Mouse (Mus musculus) hindbrain, embryonic 11.5 days (tissue): Measurements from ENCODE around the gene March6. TPM values are rescaled to one million over a fixed set of nuclear protein-coding genes. Genes with fewer than 3 reads are reported as not detected.

ENCODE experiments used
- ATAC-seq: fragments of 200-750 bp; cut with Nextera tagmentation; 2 replicates; pipeline ENCODE4 v1.8.0; 2017; ENCODE audit warnings: mild to moderate bottlenecking, moderate TSS enrichment, moderate library complexity; ENCODE audit not compliant: low FRiP score
- DNase-seq: peaks from one replicate; pipeline ENCODE4 v3.0.0-alpha.2; 2015; ENCODE audit warnings: low spot score
- H3K27ac ChIP-seq: fragments of 300-500 bp; sonication (generic); 2 replicates; pipeline ENCODE4 v1.5.1; 2014; ENCODE audit warnings: mild to moderate bottlenecking, low read depth, low read length
- H3K27me3 ChIP-seq: fragments of 300-500 bp; sonication (generic); 2 replicates; pipeline ENCODE4 v1.6.1; 2014; ENCODE audit warnings: mild to moderate bottlenecking, low read length, moderate library complexity, mixed read lengths; ENCODE audit not compliant: control insufficient read depth, insufficient read depth
- H3K36me3 ChIP-seq: fragments of 300-500 bp; sonication (generic); 2 replicates; pipeline ENCODE4 v1.6.1; 2014; ENCODE audit warnings: mild to moderate bottlenecking, low read length, moderate library complexity, mixed read lengths; ENCODE audit not compliant: control insufficient read depth, insufficient read depth
- H3K4me1 ChIP-seq: fragments of 300-500 bp; sonication (generic); replicated peaks from 2 replicates; pipeline ENCODE4 v1.6.1; 2014; ENCODE audit warnings: low read length, mixed read lengths; ENCODE audit not compliant: control insufficient read depth, insufficient read depth
- H3K4me2 ChIP-seq: fragments of 300-500 bp; sonication (generic); replicated peaks from 2 replicates; pipeline ENCODE4 v1.6.1; 2014; ENCODE audit warnings: mild to moderate bottlenecking, low read depth, low read length
- H3K4me3 ChIP-seq: fragments of 300-500 bp; sonication (generic); 2 replicates; pipeline ENCODE4 v1.5.1; 2014; ENCODE audit warnings: low read depth, low read length
- H3K9ac ChIP-seq: fragments of 300-500 bp; sonication (generic); 2 replicates; pipeline ENCODE4 v1.6.1; 2014; ENCODE audit warnings: low read depth, low read length
- H3K9me3 ChIP-seq: fragments of 300-500 bp; sonication (generic); 2 replicates; pipeline ENCODE4 v1.6.1; 2016; ENCODE audit warnings: low read length; ENCODE audit not compliant: control insufficient read depth
- WGBS: fragments of 180-500 bp; shearing (Covaris S2); extraction: QIAGEN DNeasy Blood & Tissue Kit; methylation state at CpG from one replicate; pipeline ENCODE4 v1.1.7; 2014; 5-methylcytosine and 5-hydroxymethylcytosine counted together
- polyA plus RNA-seq: library from polyadenylated mRNA; unstranded; fragments of >200 nt; fragmentation: Nextera tagmentation; extraction: Ambion mirVana; gene quantifications from 2 replicates; pipeline ENCODE4 v1.2.1, GENCODE M21; 2014

Gene March6
- polyA plus RNA-seq, 1 experiment from 2014 or later = 46.3 TPM

GRCm38 (mm10) chr15:31426066-31426706, 104.7 kb downstream of the March6 start:
- WGBS = 47% methylated on average over 8 of the region's 8 CpGs
- ATAC-seq (peak; percentile 61; the same call in 1 of the 2 replicates), DNase-seq (no peak)
- H3K9ac ChIP-seq = no peak overlapping the region
- H3K4me1 ChIP-seq = no peaks in the 10 kb centered on the region
- no peaks in the 10 kb centered on the region for H3K27me3 ChIP-seq
- no peak overlapping the region for H3K4me2 ChIP-seq
- no peaks in the 10 kb centered on the region for H3K9me3 ChIP-seq
- no peak overlapping the region for H3K4me3 ChIP-seq
- no peak overlapping the region for H3K27ac ChIP-seq
- H3K36me3 ChIP-seq = no peaks in the 10 kb centered on the region

GRCm38 (mm10) chr15:31422649-31423369, 108.0 kb downstream of the March6 start:
- no peak for DNase-seq
- Histone ChIP-seq H3K4me3 (no peak overlapping the region), H3K4me2 (no peak overlapping the region), H3K36me3 (no peaks in the 10 kb centered on the region), H3K9ac (no peak overlapping the region), H3K4me1 (no peaks in the 10 kb centered on the region), H3K9me3 (no peaks in the 10 kb centered on the region), H3K27ac (no peak overlapping the region), H3K27me3 (no peaks in the 10 kb centered on the region)
- no peak for ATAC-seq
- WGBS = 72% methylated on average over 7 of the region's 7 CpGs

- no peak overlapping the region for H3K9ac ChIP-seq
- H3K9me3 ChIP-seq = no peaks in the 10 kb centered on the region
- no peaks in the 10 kb centered on the region for H3K27me3 ChIP-seq
- no peak for ATAC-seq
- H3K4me2 ChIP-seq = no peak overlapping the region
- H3K4me1 ChIP-seq = no peaks in the 10 kb centered on the region
- no peak overlapping the region for H3K27ac ChIP-seq
- 34% methylated on average over 9 of the region's 9 CpGs for WGBS
- H3K36me3 ChIP-seq = no peaks in the 10 kb centered on the region
- peak; percentile 38 for DNase-seq
- no peak overlapping the region for H3K4me3 ChIP-seq
Observed at GRCm38 (mm10) chr15:31419037-31419436, 111.8 kb downstream of the March6 start.

- Histone ChIP-seq H3K4me1 (no peaks in the 10 kb centered on the region), H3K27ac (no peak overlapping the region), H3K27me3 (no peaks in the 10 kb centered on the region), H3K4me3 (no peak overlapping the region), H3K9me3 (no peaks in the 10 kb centered on the region), H3K4me2 (no peak overlapping the region), H3K36me3 (no peaks in the 10 kb centered on the region), H3K9ac (no peak overlapping the region)
- WGBS = 11% methylated on average over 7 of the region's 7 CpGs
- ATAC-seq (no peak), DNase-seq (peak; percentile 10)
Observed at GRCm38 (mm10) chr15:31418686-31419024, 112.2 kb downstream of the March6 start.

GRCm38 (mm10) chr15:31417796-31418685, 112.8 kb downstream of the March6 start:
- 0 out of 2 replicates have a peak overlapping the region, but pooled peaks have one; percentile 11 for H3K4me2 ChIP-seq
- no peaks in the 10 kb centered on the region for H3K36me3 ChIP-seq
- WGBS = 59% methylated on average over 21 of the region's 21 CpGs
- no peaks in the 10 kb centered on the region for H3K4me1 ChIP-seq
- no peak overlapping the region for H3K9ac ChIP-seq
- DNase-seq (no peak), ATAC-seq (no peak)
- no peaks in the 10 kb centered on the region for H3K9me3 ChIP-seq
- no peak overlapping the region for H3K27ac ChIP-seq
- H3K27me3 ChIP-seq = no peaks in the 10 kb centered on the region
- H3K4me3 ChIP-seq = no peak overlapping the region

- Histone ChIP-seq H3K36me3 (no peaks in the 10 kb centered on the region), H3K4me3 (no peak overlapping the region), H3K27ac (no peak overlapping the region), H3K9me3 (no peaks in the 10 kb centered on the region), H3K4me2 (no peak overlapping the region), H3K27me3 (no peaks in the 10 kb centered on the region), H3K9ac (no peak overlapping the region), H3K4me1 (no peaks in the 10 kb centered on the region)
- no peak for ATAC-seq
- WGBS = 74% methylated on average over 6 of the region's 6 CpGs
- DNase-seq = no peak
Observed at GRCm38 (mm10) chr15:31417409-31417795, 113.5 kb downstream of the March6 start.

GRCm38 (mm10) chr15:31415181-31415580, 115.7 kb downstream of the March6 start:
- WGBS = 68% methylated on average over 4 of the region's 4 CpGs
- DNase-seq = no peak
- Histone ChIP-seq H3K4me2 (no peak overlapping the region), H3K36me3 (no peaks in the 10 kb centered on the region), H3K4me3 (no peak overlapping the region), H3K9ac (no peak overlapping the region), H3K27me3 (no peaks in the 10 kb centered on the region), H3K27ac (no peak overlapping the region), H3K9me3 (no peaks in the 10 kb centered on the region), H3K4me1 (no peaks in the 10 kb centered on the region)
- ATAC-seq = no peak

- H3K9ac ChIP-seq = no peak overlapping the region
- no peaks in the 10 kb centered on the region for H3K36me3 ChIP-seq
- no peaks in the 10 kb centered on the region for H3K27me3 ChIP-seq
- no peak overlapping the region for H3K4me3 ChIP-seq
- no peaks in the 10 kb centered on the region for H3K9me3 ChIP-seq
- DNase-seq (no peak), ATAC-seq (no peak)
- WGBS = 52% methylated on average over 6 of the region's 6 CpGs
- no peak overlapping the region for H3K4me2 ChIP-seq
- H3K4me1 ChIP-seq = no peaks in the 10 kb centered on the region
- no peak overlapping the region for H3K27ac ChIP-seq
Observed at GRCm38 (mm10) chr15:31414179-31414898, 116.5 kb downstream of the March6 start.
